Mouse (Mus musculus) heart, embryonic 15.5 days (tissue): ENCODE results near the gene Cog4. TPM values are rescaled to one million over a fixed set of nuclear protein-coding genes. Genes with fewer than 3 reads are reported as not detected.
"Not testable (repeated sequence)": the region's sequence is repeated elsewhere in the genome, so short reads cannot be mapped to it uniquely, and the experiment has no call there.

Experiments used
- ATAC-seq: fragments of 200-750 bp; cut with Nextera tagmentation; replicated peaks from 2 replicates; pipeline ENCODE4 v1.8.0; 2017; ENCODE audit warnings: low read depth, moderate TSS enrichment; ENCODE audit not compliant: insufficient number of reproducible peaks, insufficient read depth, low FRiP score
- H3K27ac ChIP-seq: fragments of 300-500 bp; sonication (generic); 2 replicates; pipeline ENCODE4 v1.5.1; 2015; ENCODE audit warnings: mild to moderate bottlenecking, inconsistent platforms
- H3K27me3 ChIP-seq: fragments of 300-500 bp; sonication (generic); 2 replicates; pipeline ENCODE4 v1.6.1; 2015; ENCODE audit warnings: inconsistent platforms
- H3K36me3 ChIP-seq: fragments of 300-500 bp; sonication (generic); 2 replicates; pipeline ENCODE4 v1.6.1; 2015; ENCODE audit warnings: mild to moderate bottlenecking, inconsistent platforms
- H3K4me1 ChIP-seq: fragments of 300-500 bp; sonication (generic); replicated peaks from 2 replicates; pipeline ENCODE4 v1.6.1; 2015; ENCODE audit warnings: inconsistent platforms
- H3K4me2 ChIP-seq: fragments of 300-500 bp; sonication (generic); 2 replicates; pipeline ENCODE4 v1.6.1; 2015; ENCODE audit warnings: inconsistent platforms, mild to moderate bottlenecking, moderate library complexity
- H3K4me3 ChIP-seq: fragments of 300-500 bp; sonication (generic); 2 replicates; pipeline ENCODE4 v1.5.1; 2015; ENCODE audit warnings: mild to moderate bottlenecking, inconsistent platforms
- H3K9ac ChIP-seq: fragments of 300-500 bp; sonication (generic); 2 replicates; pipeline ENCODE4 v1.6.1; 2015; ENCODE audit warnings: mild to moderate bottlenecking, inconsistent platforms
- H3K9me3 ChIP-seq: fragments of 300-500 bp; sonication (generic); replicated peaks from 2 replicates; pipeline ENCODE4 v1.6.1; 2016; ENCODE audit warnings: inconsistent platforms
- WGBS: fragments of 180-500 bp; shearing (Covaris S2); methylation state at CpG from one replicate; pipeline ENCODE4 v1.1.7; 2015; ENCODE audit warnings: mixed read lengths; 5-methylcytosine and 5-hydroxymethylcytosine counted together
- polyA plus RNA-seq: library from polyadenylated mRNA; unstranded; fragments of >200 nt; fragmentation: Nextera tagmentation; extraction: Ambion mirVana; gene quantifications from 2 replicates; pipeline ENCODE4 v1.2.1, GENCODE M21; 2015

Cog4 gene
- polyA plus RNA-seq, 1 experiment from 2014 or later: 53.9 TPM

- WGBS: 76% methylated on average over 7 of the region's 7 CpGs
- ATAC-seq: no peak
- H3K27me3 ChIP-seq: no peaks in the 10 kb centered on the region
- no peaks in the 10 kb centered on the region for H3K36me3 ChIP-seq
- H3K9me3 ChIP-seq: no peaks in the 10 kb centered on the region
- H3K27ac ChIP-seq: no peak overlapping the region
- no peak overlapping the region for H3K4me2 ChIP-seq
- peaks cover 27% of the 10 kb centered on the region for H3K4me1 ChIP-seq
- H3K9ac ChIP-seq: no peak overlapping the region
- H3K4me3 ChIP-seq: no peak overlapping the region
Observed at GRCm38 (mm10) chr8:110928435-110928834, 82.0 kb downstream of the Cog4 start.

- no peak for ATAC-seq
- peaks cover 27% of the 10 kb centered on the region for H3K4me1 ChIP-seq
- H3K9ac ChIP-seq: no peak overlapping the region
- WGBS: 52% methylated on average over 5 of the region's 5 CpGs
- H3K4me3 ChIP-seq: no peak overlapping the region
- no peaks in the 10 kb centered on the region for H3K36me3 ChIP-seq
- no peaks in the 10 kb centered on the region for H3K9me3 ChIP-seq
- no peaks in the 10 kb centered on the region for H3K27me3 ChIP-seq
- no peak overlapping the region for H3K27ac ChIP-seq
- no peak overlapping the region for H3K4me2 ChIP-seq
Observed at GRCm38 (mm10) chr8:110929066-110929465, 82.7 kb downstream of the Cog4 start.

GRCm38 (mm10) chr8:110929672-110930071 lies 83.3 kb downstream of the Cog4 start:
- not testable (repeated sequence) for H3K9me3 ChIP-seq, H3K36me3 ChIP-seq, H3K4me3 ChIP-seq, H3K9ac ChIP-seq, H3K4me2 ChIP-seq, ATAC-seq, H3K27me3 ChIP-seq, H3K27ac ChIP-seq
- 89% methylated on average over 8 of the region's 8 CpGs for WGBS
- H3K4me1 ChIP-seq: peaks cover 27% of the 10 kb centered on the region

- Histone ChIP-seq H3K9ac (no peak overlapping the region; the same call in 1 of the 2 replicates), H3K4me1 (peaks cover 26% of the 10 kb centered on the region), H3K36me3 (no peaks in the 10 kb centered on the region), H3K27me3 (no peaks in the 10 kb centered on the region), H3K4me3 (no peak overlapping the region), H3K9me3 (no peaks in the 10 kb centered on the region), H3K4me2 (peak overlapping the region; percentile 17; the same call in 1 of the 2 replicates), H3K27ac (peak overlapping the region; percentile 25)
- 42% methylated on average over 12 of the region's 12 CpGs for WGBS
- ATAC-seq: peak; percentile 89
Observed at GRCm38 (mm10) chr8:110931176-110931939, 85.0 kb downstream of the Cog4 start.

Other genes starting within 250 kb of the Cog4 start
- gene Vac14, start 228.0 kb upstream of the Cog4 start, polyA plus RNA-seq: 12.6 and 17.5 TPM in 2 replicates
- 10.1 and 15.7 TPM in 2 replicates for gene Mtss1l, start 125.1 kb upstream of the Cog4 start, polyA plus RNA-seq
- gene Il34, start 40.7 kb upstream of the Cog4 start, polyA plus RNA-seq: 0.94 and 1.6 TPM in 2 replicates
- gene Sf3b3, start 187 bp downstream of the Cog4 start, polyA plus RNA-seq: 65.1 and 85.4 TPM in 2 replicates
- 4.8 and 7.1 TPM in 2 replicates for gene Fuk, start 55.9 kb downstream of the Cog4 start, polyA plus RNA-seq
- gene St3gal2, start 73.3 kb downstream of the Cog4 start, polyA plus RNA-seq: 15.2 and 17.2 TPM in 2 replicates
- 8.6 and 12.5 TPM in 2 replicates for gene Ddx19a, start 151.2 kb downstream of the Cog4 start, polyA plus RNA-seq
- gene Ddx19b, start 185.2 kb downstream of the Cog4 start, polyA plus RNA-seq: 3.3 and 4.1 TPM in 2 replicates
- 28.5 and 37.9 TPM in 2 replicates for gene Aars, start 186.5 kb downstream of the Cog4 start, polyA plus RNA-seq
- 4.1 and 11.9 TPM in 2 replicates for gene Exosc6, start 209.7 kb downstream of the Cog4 start, polyA plus RNA-seq
- gene Clec18a, start 245.8 kb downstream of the Cog4 start, polyA plus RNA-seq: not detected in 2 replicates
- 10.2 and 11.9 TPM in 2 replicates for gene Pdpr, start 248.0 kb downstream of the Cog4 start, polyA plus RNA-seq